Mouse (Mus musculus): Measurements from ENCODE around the gene Tbrg4. TPM values are rescaled to one million over a fixed set of nuclear protein-coding genes. Genes with fewer than 3 reads are reported as not detected.

Tbrg4 gene
- polyA plus RNA-seq, 1 experiment from 2014 or later: 29.1 TPM

DNA sequence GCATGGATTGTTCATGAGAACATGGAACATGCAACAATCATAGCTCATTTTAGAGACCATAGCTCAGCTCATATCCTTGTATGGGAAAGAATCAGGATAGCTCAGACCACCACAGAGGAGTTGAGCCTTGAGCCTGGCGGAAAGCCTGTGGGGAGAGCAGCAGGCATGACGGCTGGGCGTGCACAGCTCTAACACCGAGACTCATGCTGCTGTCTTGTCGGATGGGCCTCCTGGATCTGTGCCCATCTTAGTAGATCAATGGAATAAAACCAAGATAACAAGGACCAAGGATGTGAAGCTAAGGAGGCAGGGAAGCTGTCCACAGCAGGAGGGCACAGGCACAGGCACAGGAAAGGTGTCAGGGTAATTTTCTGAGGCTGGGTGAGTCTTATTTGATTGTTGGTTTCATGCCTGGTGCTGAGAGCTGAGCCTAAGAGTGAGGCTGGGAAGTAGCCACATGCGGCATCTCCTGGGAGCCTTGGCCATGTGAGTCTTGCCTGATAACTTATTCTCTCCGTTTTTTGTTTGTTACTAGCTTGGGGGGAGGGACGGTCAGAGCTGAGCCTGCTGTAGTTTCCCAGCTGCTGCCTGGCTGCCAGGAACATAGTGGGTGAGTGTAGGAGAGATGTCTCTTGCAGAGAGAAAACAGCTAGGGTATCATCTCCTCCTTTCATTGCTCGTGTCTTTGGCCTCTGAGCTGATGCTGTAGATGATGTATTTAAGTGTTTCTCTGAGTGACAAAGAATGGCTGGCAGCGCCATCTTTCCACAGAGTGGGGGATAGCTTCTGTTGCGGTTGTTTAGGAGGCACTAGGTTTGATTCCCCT, 57.1 kb downstream of the Tbrg4 start:
- Histone ChIP-seq H3K36me3 (ENCODE audit: control insufficient read depth, insufficient read depth, low read length) (0 out of 2 replicates have a peak, but pooled peaks cover 2% of the 10 kb centered on the region), H3K4me2 (ENCODE audit: low read length) (peak overlapping the region; percentile 24; the same call in 1 of the 2 replicates), H3K9ac (ENCODE audit: low read depth, low read length) (peak overlapping the region; percentile 22; the same call in 1 of the 2 replicates), H3K4me1 (ENCODE audit: control insufficient read depth, insufficient read depth, low read length) (peaks cover 12% of the 10 kb centered on the region), H3K4me3 (ENCODE audit: low read depth, low read length) (no peak overlapping the region), H3K27me3 (ENCODE audit: control insufficient read depth, insufficient read depth, low read depth, low read length) (no peaks in the 10 kb centered on the region), H3K9me3 (replicated peaks; ENCODE audit: control insufficient read depth, low read length, poor library complexity, severe bottlenecking) (no peaks in the 10 kb centered on the region), H3K27ac (ENCODE audit: low read length) (peak overlapping the region; percentile 66)
- WGBS: 33% methylated on average over 11 of the region's 11 CpGs
- peak; percentile 61 for ATAC-seq

DNA sequence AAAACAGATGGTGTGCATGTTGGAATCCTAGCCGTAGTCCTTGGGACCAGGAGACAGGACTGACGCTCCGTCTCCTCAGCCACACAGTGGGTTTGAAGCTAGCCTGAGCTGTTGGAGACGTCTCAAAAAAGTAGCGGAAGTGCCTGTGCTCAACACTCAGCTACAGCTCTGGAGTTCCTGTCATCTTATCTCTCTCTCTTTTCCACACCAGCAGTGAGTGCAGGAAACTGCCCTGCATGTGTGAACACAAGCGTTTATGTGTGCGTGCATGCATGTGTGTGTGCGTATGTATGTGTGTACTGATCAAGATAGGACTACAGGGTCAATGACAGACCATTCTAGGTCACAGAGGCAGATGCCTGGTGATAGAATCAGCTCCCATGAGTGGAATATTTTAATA, 57.9 kb downstream of the Tbrg4 start:
- WGBS: 91% methylated on average over 8 of the region's 8 CpGs
- Histone ChIP-seq H3K9me3 (replicated peaks; ENCODE audit: control insufficient read depth, low read length, poor library complexity, severe bottlenecking) (no peaks in the 10 kb centered on the region), H3K4me1 (ENCODE audit: control insufficient read depth, insufficient read depth, low read length) (peaks cover 12% of the 10 kb centered on the region), H3K4me2 (ENCODE audit: low read length) (no peak overlapping the region), H3K9ac (ENCODE audit: low read depth, low read length) (no peak overlapping the region), H3K27me3 (ENCODE audit: control insufficient read depth, insufficient read depth, low read depth, low read length) (no peaks in the 10 kb centered on the region), H3K4me3 (ENCODE audit: low read depth, low read length) (no peak overlapping the region), H3K36me3 (ENCODE audit: control insufficient read depth, insufficient read depth, low read length) (no peaks in the 10 kb centered on the region), H3K27ac (ENCODE audit: low read length) (no peak overlapping the region)
- ATAC-seq: no peak

DNA sequence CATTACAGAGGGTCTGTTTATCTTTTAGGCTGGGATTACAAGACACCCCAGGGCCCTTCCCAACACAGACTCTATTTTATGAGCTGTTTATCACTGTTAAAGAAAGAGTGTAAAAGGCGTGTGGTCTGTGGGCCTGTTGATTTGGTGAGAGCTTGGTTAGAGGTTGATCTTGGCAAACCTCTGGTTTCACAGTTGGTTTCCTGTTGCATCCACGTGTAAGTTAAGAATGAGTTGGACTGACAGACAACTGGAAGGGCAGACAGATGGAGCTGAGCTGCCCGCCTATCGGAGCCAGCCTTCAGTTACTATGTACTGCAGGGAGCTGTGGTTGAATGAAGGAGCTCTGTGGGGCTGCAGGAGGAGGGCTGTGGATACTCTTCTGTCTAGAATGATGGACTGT, 59.4 kb downstream of the Tbrg4 start:
- ATAC-seq: no peak
- Histone ChIP-seq H3K4me1 (ENCODE audit: control insufficient read depth, insufficient read depth, low read length) (peaks cover 12% of the 10 kb centered on the region), H3K36me3 (ENCODE audit: control insufficient read depth, insufficient read depth, low read length) (no peaks in the 10 kb centered on the region), H3K27ac (ENCODE audit: low read length) (no peak overlapping the region), H3K9ac (ENCODE audit: low read depth, low read length) (no peak overlapping the region), H3K4me2 (ENCODE audit: low read length) (no peak overlapping the region), H3K9me3 (replicated peaks; ENCODE audit: control insufficient read depth, low read length, poor library complexity, severe bottlenecking) (no peaks in the 10 kb centered on the region), H3K27me3 (ENCODE audit: control insufficient read depth, insufficient read depth, low read depth, low read length) (no peaks in the 10 kb centered on the region), H3K4me3 (ENCODE audit: low read depth, low read length) (no peak overlapping the region)
- WGBS: 92% methylated on average over 4 of the region's 4 CpGs

Other genes with a start within 250 kb of the Tbrg4 start
- gene Zmiz2, start 237.0 kb downstream of the Tbrg4 start, polyA plus RNA-seq (2015; fragmentation: Nextera tagmentation; extraction: Ambion mirVana): 30.2 and 33.4 TPM in 2 replicates
- 3,917 and 4,008 TPM in 2 replicates for gene Ppia, start 210.6 kb downstream of the Tbrg4 start, polyA plus RNA-seq (2015; fragmentation: Nextera tagmentation; extraction: Ambion mirVana)
- 203 and 224 TPM in 2 replicates for gene H2afv, start 181.6 kb downstream of the Tbrg4 start, polyA plus RNA-seq (2015; fragmentation: Nextera tagmentation; extraction: Ambion mirVana)
- 11.2 and 11.7 TPM in 2 replicates for gene Purb, start 150.2 kb downstream of the Tbrg4 start, polyA plus RNA-seq (2015; fragmentation: Nextera tagmentation; extraction: Ambion mirVana)
- gene Myo1g, start 105.1 kb downstream of the Tbrg4 start, polyA plus RNA-seq (2015; fragmentation: Nextera tagmentation; extraction: Ambion mirVana): 0.19 and 0.53 TPM in 2 replicates
- 81.4 and 84.3 TPM in 2 replicates for gene Ccm2, start 79.2 kb downstream of the Tbrg4 start, polyA plus RNA-seq (2015; fragmentation: Nextera tagmentation; extraction: Ambion mirVana)
- 85.0 and 89.0 TPM in 2 replicates for gene Nacad, start 20.0 kb downstream of the Tbrg4 start, polyA plus RNA-seq (2015; fragmentation: Nextera tagmentation; extraction: Ambion mirVana)
- not detected in 2 replicates for gene Wap, start 12.6 kb upstream of the Tbrg4 start, polyA plus RNA-seq (2015; fragmentation: Nextera tagmentation; extraction: Ambion mirVana)
- gene Ramp3, start 32.5 kb upstream of the Tbrg4 start, polyA plus RNA-seq (2015; fragmentation: Nextera tagmentation; extraction: Ambion mirVana): 12.3 and 13.1 TPM in 2 replicates
- not detected in 2 replicates for gene Gm11983, start 211.6 kb upstream of the Tbrg4 start, polyA plus RNA-seq (2015; fragmentation: Nextera tagmentation; extraction: Ambion mirVana)

Measured in midbrain, embryonic 16.5 days (tissue).